Mouse (Mus musculus): ENCODE data around the gene Crat. TPM values are rescaled to one million over a fixed set of nuclear protein-coding genes. Genes with fewer than 3 reads are reported as not detected.

Crat gene
- polyA plus RNA-seq, 1 experiment, result 53.1 TPM

Other genes starting within 250 kb of the Crat start
- gene Endog, start 244.3 kb downstream of the Crat start, polyA plus RNA-seq (2012; rRNA removed), result 31.9 and 34.3 TPM in 2 replicates
- 55.7 and 56.5 TPM in 2 replicates for gene Spout1, start 237.4 kb downstream of the Crat start, polyA plus RNA-seq (2012; rRNA removed)
- gene Kyat1, start 210.0 kb downstream of the Crat start, polyA plus RNA-seq (2012; rRNA removed), result 26.8 and 29.8 TPM in 2 replicates
- gene Lrrc8a, start 178.1 kb downstream of the Crat start, polyA plus RNA-seq (2012; rRNA removed), result 35.1 and 35.7 TPM in 2 replicates
- gene Gm28035, start 175.2 kb downstream of the Crat start, polyA plus RNA-seq (2012; rRNA removed), result 22.6 and 24.8 TPM in 2 replicates
- gene Phyhd1, start 149.6 kb downstream of the Crat start, polyA plus RNA-seq (2012; rRNA removed), result 33.8 and 34.0 TPM in 2 replicates
- not detected in 2 replicates for gene Gm28038, start 134.8 kb downstream of the Crat start, polyA plus RNA-seq (2012; rRNA removed)
- gene Dolk, start 129.5 kb downstream of the Crat start, polyA plus RNA-seq (2012; rRNA removed), result 14.3 and 16.3 TPM in 2 replicates
- gene Nup188, start 129.4 kb downstream of the Crat start, polyA plus RNA-seq (2012; rRNA removed), result 18.3 and 19.4 TPM in 2 replicates
- 569 and 584 TPM in 2 replicates for gene Sh3glb2, start 56.5 kb downstream of the Crat start, polyA plus RNA-seq (2012; rRNA removed)
- gene Miga2, start 51.6 kb downstream of the Crat start, polyA plus RNA-seq (2012; rRNA removed), result 80.9 and 86.8 TPM in 2 replicates
- gene Dolpp1, start 23.6 kb downstream of the Crat start, polyA plus RNA-seq (2012; rRNA removed), result 40.2 and 45.8 TPM in 2 replicates
- 155 and 161 TPM in 2 replicates for gene Ptpa, start 226 bp upstream of the Crat start, polyA plus RNA-seq (2012; rRNA removed)
- 14.6 and 17.6 TPM in 2 replicates for gene Ier5l, start 58.4 kb upstream of the Crat start, polyA plus RNA-seq (2012; rRNA removed)
- gene Cstad, start 179.2 kb upstream of the Crat start, polyA plus RNA-seq (2012; rRNA removed), result 4.2 and 5.7 TPM in 2 replicates